Mouse (Mus musculus): Measurements from ENCODE around the gene Tsku.

Tsku gene

DNA sequence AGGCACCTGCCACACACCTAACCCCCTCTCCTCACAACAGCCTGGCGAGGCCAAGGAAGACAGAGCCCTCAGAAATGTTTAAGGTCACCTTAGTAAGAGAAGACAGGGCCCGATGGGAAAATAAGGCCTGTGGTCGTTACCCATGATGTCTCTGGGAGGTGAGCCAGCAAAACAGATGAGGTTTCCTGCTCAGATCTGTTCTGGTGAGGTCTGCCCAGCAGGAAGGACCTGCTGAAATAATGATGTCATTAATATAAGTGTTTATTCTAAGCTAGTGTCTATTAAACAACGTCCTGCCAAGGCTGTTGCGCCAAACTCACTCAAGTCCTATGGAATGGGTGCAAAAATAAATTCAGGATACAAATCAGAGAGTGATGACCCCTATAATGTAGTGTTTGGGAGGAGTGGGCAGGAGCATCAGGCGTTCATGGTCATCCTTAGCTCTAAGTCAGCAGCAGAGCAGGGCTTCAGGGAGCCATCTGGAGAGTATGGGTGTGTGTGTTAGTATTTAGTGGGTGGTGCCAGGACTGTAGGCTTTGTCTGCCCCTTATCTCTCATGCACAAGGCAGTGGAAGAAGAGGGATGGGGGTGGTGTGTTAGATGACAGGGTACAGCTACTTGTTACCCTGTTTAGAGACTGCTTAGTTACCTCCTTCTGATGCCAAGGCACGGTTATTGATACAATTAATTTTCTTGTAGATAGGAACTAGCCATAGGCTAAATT, 31.3 kb downstream of the Tsku start:
- DNase-seq (ENCODE audit: low read depth, low spot score) = no peak

DNA sequence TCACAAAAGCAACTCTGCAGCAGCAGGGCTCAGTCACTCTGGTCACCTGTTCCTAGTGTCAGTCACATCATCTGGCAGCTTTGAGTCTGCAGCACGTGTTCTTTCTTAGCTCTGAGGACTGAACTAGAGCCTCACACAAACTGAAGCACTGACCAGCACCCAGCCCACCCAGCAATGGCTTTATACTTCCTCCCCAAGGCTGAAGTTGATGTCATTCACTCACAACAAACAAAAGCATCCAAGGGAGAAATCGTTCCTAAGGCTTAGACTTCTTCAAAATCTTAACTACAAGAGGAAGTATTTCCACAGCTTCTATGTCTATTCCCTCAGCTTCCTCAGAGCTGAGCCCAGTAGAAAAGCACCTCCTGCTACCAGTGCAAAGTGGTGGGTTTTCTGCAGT, 32.8 kb downstream of the Tsku start:
- DNase-seq (ENCODE audit: low read depth, low spot score) = no peak

DNA sequence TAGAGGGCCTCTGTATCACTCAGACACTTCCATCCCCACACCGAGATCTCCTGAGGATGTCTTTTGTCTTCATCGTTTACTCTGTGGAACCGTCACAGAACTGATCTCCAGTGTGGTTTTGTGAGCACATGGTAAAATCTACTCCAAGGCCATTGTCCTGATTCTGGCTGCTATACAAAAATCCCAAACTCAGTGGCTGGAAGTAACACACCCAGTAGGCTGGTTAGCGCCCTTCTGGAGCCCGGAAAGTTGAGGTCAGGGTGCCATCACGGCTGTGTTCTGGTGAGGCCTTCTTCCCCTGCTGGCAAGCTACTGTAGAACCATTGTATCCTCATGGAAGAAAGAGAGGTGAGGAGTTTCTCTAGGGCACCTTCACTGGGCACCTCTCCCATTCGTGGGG, 35.1 kb downstream of the Tsku start:
- no peak for DNase-seq (ENCODE audit: low read depth, low spot score)

DNA sequence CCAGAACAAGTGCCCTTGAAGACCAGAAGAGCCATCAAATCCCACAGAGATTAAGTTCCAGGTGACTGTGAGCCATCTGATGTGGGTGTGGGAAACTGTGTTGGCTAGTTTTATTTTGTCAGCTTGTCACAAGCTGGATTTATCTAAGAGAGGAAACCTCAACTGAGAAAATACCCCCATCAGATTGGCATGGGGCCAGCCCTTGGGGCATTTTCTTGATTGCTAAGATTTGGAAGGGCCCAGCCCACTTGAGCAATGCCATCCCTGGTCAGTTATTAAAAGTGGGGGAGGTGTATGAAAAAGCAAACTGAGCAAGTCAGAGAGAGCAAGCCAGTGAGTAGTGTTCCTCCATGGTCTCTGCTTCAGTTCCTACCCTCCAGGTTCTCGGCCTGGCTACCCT, 36.9 kb downstream of the Tsku start:
- DNase-seq (ENCODE audit: low read depth, low spot score) = peak; percentile 55

DNA sequence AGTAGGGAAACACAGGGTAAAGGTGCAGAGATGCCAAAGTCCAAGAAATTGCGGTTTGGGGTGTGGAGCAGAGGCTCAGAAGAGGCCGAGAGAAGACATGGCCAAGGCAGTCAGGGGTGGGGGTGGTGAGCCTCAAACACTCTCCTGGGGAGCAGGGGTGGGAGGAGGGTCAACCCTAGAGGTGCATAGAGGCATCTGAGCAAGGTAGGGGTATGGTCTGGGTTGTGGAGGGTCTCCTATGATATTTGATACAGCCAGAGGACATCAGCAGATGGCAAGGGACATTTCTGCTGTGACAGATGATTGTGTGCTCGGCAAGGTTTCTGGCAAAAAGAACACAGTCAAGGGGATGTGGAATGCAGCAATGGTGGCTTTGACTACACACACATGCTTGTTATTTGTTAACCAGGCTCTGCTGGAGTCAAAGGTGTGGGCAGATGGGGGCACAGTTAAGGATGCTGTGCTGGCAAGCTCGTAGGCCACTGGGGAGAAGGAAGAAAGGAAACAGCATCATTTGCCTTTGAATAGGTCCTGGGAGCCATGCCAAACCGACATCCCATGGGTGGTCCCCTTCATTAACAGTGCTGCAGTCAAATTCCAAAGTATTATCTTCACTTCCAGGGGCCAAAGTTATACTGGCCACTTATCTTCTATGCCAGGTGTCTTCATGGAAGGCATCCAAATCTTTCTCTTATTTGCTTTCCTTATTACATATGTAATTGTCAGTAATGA, 37.7 kb downstream of the Tsku start:
- DNase-seq (ENCODE audit: low read depth, low spot score) = peak; percentile 64

DNA sequence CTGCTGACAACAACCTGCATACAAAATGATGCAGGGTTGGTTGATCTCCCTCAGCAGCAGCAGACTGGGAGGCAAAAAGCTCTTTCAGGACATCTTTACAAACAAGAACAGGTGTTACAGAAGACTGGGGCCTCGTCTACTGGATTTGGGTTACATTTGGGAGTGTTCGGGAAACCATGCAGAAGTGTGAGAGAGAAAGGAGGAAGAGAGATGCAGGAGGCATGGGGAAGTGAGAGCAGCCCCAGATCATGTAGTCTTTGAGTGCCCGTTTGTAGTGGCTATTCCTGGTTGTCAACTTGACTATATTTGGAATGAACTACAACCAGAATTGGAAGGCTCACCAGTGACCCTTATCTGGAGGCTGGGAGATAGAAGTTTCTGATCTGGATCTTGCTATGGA, 38.7 kb downstream of the Tsku start:
- DNase-seq (ENCODE audit: low read depth, low spot score) = no peak

DNA sequence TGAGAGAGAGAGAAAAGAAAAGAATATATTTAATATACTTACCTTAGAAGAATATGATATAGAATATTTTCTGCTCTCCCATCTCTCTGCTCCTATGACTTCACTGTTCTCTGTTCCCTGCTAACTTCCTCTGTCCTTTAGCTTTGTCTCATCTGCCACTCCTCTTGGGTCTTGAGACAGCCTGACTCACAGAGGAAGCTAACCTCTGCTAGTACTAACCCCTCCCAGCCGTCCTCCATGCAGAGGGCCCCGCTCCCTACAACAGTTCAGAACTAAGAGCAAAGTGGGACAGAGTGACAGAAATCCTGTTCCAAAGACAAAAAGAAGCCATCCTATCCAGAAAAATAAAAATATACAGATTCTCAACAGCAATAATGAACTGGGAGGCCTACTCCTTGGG, 40.0 kb downstream of the Tsku start, which contains the start of gene Acer3:
Gene Acer3 (minus strand): TSS at position 126 of the 400 bp plus-strand sequence.
- peak; percentile 20 for DNase-seq (ENCODE audit: low read depth, low spot score)

DNA sequence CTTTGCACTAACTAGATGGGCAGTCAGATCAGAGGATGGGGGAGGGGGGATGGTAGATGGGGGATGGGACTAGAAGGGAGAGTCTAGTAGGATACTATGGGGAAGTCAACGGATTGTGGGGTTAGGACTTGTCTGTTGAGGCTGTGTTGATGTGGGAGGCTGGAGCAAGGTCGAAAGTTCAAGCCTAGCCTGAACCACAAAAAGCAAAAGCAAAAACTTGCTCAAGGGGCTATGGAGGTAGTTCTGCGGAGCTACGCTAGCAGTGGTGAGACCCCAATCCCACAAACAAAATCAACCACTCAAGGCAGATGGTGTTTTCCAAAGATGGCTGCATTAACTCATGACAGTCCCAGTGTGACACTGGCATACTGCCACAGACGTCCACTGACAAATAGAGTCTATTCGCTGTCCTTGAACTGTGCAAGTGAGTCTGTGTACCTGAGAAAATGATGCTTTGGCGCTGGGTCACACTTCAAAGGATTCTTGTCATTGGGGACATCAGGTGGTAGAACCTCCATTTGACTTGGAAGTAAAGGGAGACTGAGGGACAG, 41.0 kb downstream of the Tsku start:
- no peak for DNase-seq (ENCODE audit: low read depth, low spot score)

DNA sequence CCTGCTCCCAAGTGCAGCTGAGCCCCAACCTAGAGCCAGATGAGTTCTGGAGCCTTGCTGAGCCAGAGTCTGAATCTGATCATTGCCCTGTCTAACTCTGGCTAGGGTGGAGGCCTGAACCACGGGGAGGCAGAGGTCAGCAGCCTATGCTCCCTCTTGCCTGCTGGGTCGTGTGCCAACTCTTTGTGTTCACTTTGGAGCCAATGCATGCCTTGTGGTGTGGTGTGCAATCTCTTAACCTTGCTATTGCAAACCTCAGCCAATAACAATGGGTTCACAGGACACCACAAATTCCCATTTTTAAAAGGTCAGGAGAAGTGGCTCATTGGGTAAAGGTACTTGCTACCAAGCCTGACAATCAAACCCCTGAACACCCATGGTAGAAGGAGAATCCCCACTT, 44.6 kb downstream of the Tsku start:
- DNase-seq (ENCODE audit: low read depth, low spot score) = no peak

DNA sequence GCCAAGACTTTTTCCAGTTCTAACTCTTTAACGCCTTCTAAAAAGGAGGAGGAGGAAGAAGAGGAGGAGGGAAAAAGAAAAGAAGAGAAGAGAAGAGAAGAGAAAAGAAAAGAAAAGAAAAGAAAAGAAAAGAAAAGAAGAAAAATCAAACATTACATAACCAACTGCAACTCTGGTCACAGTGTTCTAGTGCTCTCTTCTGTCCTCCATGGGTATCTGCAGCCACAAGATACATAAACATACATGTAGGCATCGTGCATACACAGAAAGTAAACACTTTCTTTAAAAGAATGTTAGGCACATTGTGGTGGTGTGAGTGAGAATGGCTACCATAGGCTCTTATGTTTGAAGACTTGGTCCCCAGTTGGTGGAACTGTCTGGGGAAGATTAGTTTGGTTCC, 46.0 kb downstream of the Tsku start:
- no peak for DNase-seq (ENCODE audit: low read depth, low spot score)

DNA sequence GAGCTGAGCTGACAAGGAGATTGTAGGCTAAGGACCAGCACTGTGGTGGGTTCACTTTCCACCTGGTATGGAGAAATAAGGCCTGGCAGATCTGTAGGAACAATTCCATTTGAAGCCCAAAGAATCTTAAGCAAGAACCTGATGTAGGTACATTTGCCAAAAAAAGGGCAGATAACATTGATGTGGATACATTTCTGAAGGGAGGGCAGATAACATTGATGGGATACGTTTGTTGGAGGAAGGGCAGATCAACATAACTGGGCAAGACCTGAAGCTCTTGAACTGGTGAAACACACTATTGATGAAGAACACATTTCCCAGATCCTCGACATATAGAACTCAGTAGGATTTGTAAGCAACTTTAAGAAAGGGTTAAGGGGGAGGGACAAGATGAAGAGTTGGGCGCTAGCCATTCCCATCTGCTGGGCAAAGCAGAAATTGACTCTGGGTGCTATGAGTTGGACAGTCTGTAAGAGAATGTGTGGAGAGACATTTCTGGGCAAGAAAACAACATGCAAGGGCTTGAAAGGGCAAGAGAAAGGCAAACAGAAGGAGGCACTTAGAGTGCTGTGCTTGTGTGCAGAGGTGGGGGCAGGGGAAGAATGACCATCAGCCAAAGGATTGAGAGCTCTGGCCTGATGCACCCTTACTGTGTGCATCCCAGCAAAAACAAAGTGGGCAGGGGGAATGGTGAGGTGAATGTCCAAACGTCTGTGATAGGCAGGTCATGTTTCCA, 48.8 kb downstream of the Tsku start:
- DNase-seq (ENCODE audit: low read depth, low spot score) = no peak

DNA sequence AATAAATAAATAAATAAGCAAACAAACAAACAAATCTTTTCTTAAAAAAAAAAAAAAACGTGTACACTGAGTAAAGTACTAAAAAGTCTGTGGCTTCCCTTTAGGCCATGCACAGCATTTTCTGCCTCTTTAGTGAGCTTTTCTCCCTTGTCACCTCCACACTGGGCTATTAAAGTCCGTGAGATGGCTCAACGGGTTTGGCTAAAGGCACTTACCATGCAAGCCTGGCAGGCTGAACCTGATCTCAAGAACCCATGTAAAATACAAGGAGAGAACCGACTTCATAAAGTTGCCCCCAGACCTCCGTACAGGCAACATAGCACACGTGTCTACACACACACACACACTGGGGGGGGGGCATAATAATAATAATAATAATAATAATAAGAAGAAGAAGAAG, 50.9 kb downstream of the Tsku start:
- DNase-seq (ENCODE audit: low read depth, low spot score) = no peak

DNA sequence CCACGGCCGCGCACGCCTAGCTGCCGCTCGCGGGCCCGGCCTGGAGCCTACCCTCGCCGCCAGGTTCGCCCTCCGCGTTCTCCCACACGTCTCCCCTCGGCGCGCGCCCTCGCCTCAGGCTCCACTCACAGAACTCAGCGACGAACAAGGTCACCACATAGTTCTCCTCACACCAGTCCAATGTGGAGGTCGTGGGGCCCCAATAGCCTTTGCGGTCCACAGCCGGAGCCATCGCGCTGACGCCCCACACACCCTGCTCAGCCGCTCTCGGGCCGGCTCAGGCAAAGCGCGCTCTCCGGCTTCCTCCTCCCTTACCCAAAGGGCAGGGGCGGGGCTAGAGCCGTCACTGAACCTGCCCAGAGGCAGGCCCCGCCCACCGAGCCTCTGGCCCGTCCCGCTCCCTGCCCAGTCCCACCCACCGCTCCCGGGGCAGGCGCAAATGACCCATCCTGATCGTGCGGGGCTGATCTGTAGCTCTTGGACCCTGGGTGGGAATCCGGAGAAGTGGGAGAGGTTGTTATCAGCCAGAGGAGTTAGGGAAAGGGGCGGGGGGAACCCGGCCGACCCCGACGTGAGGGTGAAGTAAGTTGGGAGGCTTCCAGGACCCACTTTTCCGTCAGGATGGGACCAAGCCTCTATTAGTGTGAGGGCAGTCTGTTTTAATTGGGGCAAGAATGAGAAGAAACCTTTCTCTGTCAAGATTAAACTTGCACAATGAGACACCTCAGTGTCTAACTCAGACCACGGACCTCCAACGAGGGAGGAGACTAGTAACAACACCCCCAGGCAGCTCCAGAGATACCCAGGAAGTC, 51.7 kb downstream of the Tsku start:
- DNase-seq (ENCODE audit: low read depth, low spot score) = peak; percentile 91

DNA sequence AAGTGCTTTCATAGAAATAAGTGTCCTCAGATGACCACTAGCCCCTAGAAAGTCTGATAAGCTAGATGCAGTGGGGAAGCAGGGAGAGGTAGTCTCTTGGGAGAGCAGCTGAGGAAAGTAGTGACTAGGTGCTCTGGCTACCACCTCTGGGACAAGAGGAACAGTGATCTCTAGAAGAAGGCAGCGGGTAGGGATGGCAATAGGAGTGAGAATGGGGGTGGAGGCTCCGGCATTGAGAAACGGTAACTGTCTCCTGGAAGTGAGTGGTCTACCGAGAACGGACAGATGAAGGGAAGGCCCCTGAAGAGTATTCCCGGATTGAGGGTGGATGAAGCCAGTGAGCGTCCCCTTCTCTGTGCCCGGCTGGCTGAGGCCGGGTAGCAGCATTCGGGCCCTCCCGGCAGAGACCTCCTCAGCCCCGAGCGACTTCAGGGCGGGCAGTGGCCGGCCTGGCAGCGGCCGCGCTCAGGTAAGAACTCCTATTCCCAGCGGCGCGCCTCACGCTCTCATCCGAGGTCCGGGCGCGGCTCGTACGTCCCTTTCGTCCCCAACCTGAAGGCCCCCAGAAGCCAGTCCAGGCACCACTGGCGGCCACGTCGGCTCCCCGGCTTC, 52.4 kb downstream of the Tsku start:
- DNase-seq (ENCODE audit: low read depth, low spot score) = peak; percentile 40

DNA sequence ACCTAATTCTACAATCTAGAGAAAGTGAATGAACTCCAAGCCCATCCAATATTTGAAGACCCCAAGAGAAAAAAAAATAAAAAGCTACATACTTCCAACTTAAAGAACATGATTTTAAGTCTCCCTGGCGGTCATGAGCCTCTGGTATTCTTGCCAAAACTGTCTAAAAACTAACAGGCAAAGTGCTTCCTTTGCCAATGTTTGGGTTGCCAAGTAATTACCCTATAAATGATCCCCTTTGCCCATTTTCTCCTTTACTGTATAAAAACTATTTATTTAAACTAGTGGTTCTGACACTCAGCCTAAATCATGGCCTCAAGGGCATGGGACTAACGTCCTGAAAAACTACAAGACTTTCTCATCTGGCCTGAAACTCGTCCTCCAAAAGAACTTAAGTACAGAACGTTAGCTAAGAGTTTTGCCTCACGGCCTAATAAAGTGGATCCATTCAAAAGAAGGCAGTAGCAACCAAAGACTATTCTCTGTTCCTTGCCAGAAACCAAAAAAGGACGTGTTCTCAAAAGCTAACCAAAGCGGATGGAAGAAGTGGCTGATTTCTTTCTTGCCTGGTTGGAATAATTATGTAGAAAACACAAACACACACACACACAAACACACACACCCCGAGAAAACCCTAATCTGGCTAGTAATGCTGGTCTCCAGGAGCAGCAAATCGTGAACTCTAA, 53.1 kb downstream of the Tsku start:
- peak; percentile 7 for DNase-seq (ENCODE audit: low read depth, low spot score)

DNA sequence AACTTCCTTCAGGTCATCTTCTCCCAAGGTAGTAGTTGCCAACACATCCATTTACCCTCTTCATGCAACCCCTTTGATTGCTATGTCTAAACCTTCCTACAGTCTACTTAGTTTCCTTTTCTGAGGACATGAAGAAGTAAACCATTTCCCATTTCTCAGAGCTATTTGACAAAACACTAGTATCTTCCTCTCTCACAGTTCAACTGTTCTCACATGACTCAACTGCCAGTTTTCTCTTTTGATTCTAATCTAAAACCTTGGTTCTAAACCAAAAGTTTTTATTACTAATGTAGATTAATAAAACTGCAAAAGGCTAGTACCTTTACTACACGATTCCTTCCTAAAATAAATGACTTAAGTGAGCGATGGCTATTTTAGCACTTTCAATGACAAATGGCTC, 53.7 kb downstream of the Tsku start:
- no peak for DNase-seq (ENCODE audit: low read depth, low spot score)
